Mouse (Mus musculus) kidney, postnatal 25 days (tissue): ENCODE measurements around the gene Zfp52.

Source experiments
- DNase-seq, 2 experiments: peaks; one replicate each; pipeline ENCODE4 v3.0.0; 2021; ENCODE audit warnings: mixed read lengths in 2 of 2

The Zfp52 gene

DNA sequence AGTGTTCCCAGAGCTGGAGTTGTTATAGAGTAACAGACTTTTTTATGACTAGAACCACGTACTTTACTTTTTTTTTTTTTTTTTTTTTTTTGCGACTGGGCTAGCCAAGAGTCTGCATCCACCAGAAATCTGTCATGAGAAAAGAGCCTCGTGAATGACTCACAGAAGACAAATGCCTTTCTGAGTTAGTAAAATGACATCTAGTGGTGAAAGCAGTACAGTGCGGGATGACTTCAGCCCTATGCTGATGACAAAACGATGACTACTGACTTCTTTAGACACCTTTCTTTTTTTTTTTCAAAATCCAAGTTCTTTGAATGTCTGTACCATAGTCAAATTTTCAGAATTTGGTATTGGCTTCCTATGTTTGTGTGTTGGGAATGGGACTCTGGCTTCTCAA lies 30.9 kb downstream of the Zfp52 start:
- peak; percentile 56 for DNase-seq

DNA sequence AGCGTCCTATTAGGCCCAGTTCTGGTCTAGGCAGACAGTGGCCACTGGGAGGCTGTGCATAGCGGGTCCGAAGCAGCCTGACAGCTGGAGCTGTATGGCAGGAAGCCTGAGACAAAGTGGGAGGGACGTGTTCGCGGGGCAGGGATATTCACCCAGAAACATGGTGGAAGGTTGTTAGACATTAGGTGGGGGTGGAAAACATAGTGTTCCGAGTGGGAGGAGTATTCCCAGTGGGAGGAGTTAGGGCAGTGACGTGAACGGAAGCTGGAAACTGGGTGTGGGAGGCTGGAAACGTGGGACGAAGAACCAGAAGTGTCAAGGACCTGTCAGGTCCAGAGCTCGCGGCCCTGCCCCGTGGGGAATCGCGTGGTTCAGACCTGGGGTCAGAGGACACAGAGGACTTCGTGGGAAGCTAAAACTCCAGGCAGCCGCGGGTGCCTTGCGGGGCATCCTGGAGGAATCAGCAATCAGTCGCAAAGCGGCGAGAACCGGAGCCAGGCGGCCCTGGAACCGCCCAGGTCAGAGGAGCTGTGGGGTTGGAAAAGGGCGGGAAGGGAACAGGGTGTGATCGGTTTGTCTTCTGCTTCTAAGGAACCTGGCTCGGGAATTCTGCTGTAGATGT lies 31.5 kb downstream of the Zfp52 start, which contains the start of gene Zfp948:
Gene Zfp948, plus strand, starts transcription at position 281 of the 622 bp plus-strand sequence.
- peak; percentile 86 to 92 for DNase-seq

DNA sequence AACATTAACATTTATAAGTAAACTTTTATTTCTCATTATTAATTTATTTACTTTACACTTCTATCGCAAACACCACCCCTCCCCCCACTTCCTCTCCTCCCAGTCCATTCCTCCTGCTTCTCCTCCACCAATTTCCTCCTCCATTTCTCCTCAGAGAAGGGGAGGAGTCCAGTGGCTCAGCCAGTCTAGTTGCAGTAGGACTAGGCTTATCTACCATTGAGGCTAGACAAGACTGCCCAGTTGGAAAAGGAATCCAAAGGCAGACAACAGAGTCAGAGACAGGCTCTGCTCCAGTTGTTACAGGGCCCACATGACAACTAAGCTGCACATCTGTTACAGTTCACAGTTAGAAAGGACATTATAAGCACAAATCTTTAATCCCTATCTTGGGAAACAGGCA lies 32.4 kb downstream of the Zfp52 start:
- peak; percentile 20 to 40 for DNase-seq

DNA sequence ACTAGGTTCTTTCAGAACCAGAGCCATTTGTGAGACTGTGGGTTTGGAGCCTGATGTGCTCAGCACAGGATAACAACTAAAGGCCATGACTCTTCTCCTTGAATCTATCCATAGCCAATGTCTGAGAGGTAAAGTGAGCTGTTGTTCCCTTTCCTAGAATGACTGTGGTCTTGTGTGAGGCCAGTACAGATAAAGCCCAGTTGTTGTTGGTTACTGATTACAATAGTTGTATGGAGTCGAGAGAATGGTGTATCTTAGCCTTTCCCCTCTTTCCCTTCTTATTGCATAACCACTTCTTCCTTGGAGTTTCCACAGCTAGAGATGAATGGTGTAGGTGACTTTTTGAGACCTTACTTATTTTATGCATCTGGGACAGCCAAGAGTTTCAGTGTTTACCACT lies 43.7 kb downstream of the Zfp52 start:
- no peak for DNase-seq

DNA sequence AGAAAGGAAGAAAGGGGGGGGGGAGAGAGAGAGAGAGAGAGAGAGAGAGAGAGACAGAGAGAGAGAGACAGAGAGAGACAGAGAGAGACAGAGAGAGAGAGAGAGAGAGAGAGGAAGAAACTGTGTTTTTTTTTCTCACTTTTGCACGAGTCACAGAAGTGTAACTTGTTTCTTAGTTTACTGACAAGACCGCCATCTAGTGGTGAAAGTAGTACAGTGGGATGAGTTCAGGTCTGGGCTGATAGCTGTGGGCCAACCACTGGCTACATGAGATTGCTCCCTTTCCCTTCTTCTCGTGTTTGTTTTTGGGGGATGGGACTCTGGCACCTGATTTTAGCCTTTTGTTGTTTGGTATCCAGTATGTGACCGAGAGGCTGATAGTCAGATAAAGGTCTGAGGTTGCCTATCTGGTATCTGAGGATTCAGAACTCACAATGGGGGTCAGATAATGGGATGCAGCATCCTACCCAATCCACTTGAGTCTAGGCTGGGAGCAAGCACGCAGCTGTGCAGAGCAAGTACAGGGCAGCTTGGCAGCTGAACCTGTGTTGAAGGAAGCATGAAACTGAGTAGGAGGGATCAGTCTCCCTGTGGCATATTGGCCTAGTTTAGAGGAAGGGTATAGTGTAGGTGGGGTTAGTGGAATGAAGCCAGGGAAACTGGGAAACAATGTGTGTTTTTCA lies 44.3 kb downstream of the Zfp52 start:
- DNase-seq = peak; percentile 41 to 66

DNA sequence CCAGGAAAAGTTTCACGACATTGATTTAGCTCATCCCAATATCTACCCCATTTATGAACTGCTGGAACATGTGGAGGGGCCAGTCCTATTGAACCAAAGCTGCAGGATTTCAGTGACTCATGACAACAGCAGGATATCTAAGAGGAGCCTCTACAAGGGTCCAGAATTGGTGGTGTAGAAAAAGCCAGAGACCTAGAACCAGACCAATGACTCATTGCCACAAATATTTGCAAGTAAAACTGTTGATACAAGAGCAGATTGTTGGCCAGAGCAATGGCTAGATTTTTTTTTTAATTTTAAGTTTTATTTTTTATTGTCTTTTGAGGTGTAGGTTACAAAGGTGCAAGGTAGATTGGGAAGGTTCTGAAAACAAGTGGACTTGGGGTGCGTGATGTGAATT lies 50.2 kb downstream of the Zfp52 start:
- no peak for DNase-seq
